Mouse (Mus musculus) spleen, postnatal 4 days (tissue): ENCODE data around the gene Mast3.

ENCODE experiments used
- DNase-seq, 2 experiments: peaks; one replicate each; pipeline ENCODE4 v3.0.0; 2022; ENCODE audit warnings: low spot score in 2 of 2

The Mast3 gene

DNA sequence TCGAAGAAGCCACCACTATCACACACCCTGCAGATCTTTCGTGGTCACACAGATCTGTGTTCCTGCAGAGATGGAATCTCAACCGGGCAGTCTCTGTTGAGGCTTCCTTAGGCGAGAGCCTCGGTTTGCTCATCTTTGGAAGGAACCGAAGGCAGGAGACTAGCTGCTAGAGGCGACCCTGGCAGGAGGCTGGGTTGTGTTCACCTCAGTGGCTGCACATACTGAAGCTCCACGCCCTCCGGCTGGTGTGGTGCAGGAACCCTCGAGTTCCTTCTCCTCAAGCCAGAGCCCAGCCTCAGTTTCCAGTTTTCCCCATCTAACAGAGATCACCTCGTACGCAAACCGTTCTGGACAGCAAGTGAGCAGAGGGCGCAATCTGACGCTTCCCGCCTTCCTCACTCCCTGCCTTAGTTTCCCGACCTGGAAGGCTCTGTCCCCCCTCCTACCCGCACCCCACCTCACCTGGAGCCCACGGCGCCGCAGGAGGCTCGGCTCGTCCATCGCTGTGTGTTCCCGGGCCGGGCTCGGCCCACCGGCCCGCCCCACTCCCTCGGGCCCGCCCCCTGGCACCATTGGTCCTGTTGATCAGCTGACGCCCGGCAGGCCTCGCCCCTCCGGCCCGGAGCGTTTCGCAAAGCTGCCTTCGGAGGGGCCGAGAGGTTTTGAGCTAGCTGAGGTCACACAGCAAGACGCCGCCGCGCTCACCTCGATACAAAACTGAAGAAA is at the start of gene Mast3:
Mast3 (minus strand) TSS at position 574 of the 726 bp plus-strand sequence.
- DNase-seq = peak; percentile 86 to 93

GRCm38 (mm10) chr8:70853863-70854262 is 49.0 kb upstream of the Mast3 start:
- DNase-seq = peak in 1 of 2 experiments; percentile 63

- DNase-seq = peak in 1 of 2 experiments; percentile 62
These were observed 47.9 kb upstream of the Mast3 start for GRCm38 (mm10) chr8:70852595-70853231.

- DNase-seq = no peak
These were observed 47.0 kb upstream of the Mast3 start for GRCm38 (mm10) chr8:70851837-70852236.

- DNase-seq = peak in 1 of 2 experiments; percentile 59
These were observed 46.1 kb upstream of the Mast3 start for GRCm38 (mm10) chr8:70850947-70851346.

GRCm38 (mm10) chr8:70850132-70850845 is 45.4 kb upstream of the Mast3 start:
- no peak for DNase-seq

- no peak for DNase-seq
These were observed 44.6 kb upstream of the Mast3 start for GRCm38 (mm10) chr8:70849333-70849990.

- peak; percentile 53 to 74 for DNase-seq
These were observed 41.7 kb upstream of the Mast3 start for GRCm38 (mm10) chr8:70846371-70847154.

- peak in 1 of 2 experiments; percentile 63 for DNase-seq
These were observed 40.3 kb upstream of the Mast3 start for GRCm38 (mm10) chr8:70845108-70845507.

- peak; percentile 95 to 100 for DNase-seq
These were observed 39.7 kb upstream of the Mast3 start for GRCm38 (mm10) chr8:70844523-70844922.

DNA sequence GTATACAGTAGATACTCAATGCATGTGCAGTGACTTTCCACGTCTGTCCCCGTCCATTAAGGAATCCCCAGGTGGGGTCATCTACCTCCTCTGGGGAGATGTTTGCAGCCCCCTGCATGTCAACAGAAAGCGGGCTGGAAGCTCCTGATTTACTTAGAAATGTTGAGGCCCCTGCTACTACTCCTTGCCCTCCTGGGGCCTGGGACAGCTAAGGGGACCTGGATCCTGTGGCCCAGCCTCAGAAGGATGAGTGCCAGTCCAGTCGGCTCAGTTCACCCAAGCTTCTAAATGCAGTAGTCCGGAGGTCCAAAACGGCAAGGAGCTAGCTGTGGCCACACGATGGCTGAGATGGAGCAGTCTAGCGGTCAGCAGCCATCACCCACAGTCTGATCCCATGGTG is 39.1 kb upstream of the Mast3 start:
- no peak for DNase-seq

- DNase-seq = peak; percentile 73 to 80
These were observed 38.4 kb upstream of the Mast3 start for GRCm38 (mm10) chr8:70843214-70843773.

DNA sequence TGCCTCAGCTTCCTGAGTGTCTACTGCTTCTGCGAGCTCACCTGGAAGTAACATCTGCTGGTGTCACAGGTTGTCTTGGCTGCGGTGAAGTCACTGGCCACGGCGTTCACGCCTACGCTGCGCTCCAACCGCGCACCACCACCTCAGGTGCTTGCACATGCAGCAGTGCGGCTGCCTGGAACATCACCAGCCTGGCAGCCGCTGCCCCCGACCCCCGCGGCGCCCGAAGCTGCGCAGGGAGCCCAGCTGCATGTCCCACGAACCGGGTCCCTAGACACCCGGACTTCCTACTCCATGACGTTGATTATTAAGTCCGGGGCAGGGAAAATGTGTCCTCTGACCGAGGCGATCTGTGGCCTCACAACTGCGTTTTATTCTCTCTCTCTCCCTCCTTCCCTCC is 37.6 kb upstream of the Mast3 start:
- peak in 1 of 2 experiments; percentile 72 for DNase-seq

GRCm38 (mm10) chr8:70841147-70842072 is 36.6 kb upstream of the Mast3 start:
- DNase-seq = peak; percentile 95 to 99

- DNase-seq = peak in 1 of 2 experiments; percentile 73
These were observed 35.7 kb upstream of the Mast3 start for GRCm38 (mm10) chr8:70840590-70840989.

GRCm38 (mm10) chr8:70839408-70840351 is 34.8 kb upstream of the Mast3 start, which contains the start of gene Arrdc2:
Gene Arrdc2 (minus strand): TSS chr8:70839720.
- peak; percentile 98 to 100 for DNase-seq

GRCm38 (mm10) chr8:70838654-70839407 is 34.0 kb upstream of the Mast3 start:
- peak in 1 of 2 experiments; percentile 50 for DNase-seq

- no peak for DNase-seq
These were observed 31.8 kb upstream of the Mast3 start for GRCm38 (mm10) chr8:70836666-70837065.
